Mouse (Mus musculus): ENCODE data around the gene Csad.
"Not testable (repeated sequence)": the region's sequence is repeated elsewhere in the genome, so short reads cannot be mapped to it uniquely, and the experiment has no call there.

Gene Csad

DNA sequence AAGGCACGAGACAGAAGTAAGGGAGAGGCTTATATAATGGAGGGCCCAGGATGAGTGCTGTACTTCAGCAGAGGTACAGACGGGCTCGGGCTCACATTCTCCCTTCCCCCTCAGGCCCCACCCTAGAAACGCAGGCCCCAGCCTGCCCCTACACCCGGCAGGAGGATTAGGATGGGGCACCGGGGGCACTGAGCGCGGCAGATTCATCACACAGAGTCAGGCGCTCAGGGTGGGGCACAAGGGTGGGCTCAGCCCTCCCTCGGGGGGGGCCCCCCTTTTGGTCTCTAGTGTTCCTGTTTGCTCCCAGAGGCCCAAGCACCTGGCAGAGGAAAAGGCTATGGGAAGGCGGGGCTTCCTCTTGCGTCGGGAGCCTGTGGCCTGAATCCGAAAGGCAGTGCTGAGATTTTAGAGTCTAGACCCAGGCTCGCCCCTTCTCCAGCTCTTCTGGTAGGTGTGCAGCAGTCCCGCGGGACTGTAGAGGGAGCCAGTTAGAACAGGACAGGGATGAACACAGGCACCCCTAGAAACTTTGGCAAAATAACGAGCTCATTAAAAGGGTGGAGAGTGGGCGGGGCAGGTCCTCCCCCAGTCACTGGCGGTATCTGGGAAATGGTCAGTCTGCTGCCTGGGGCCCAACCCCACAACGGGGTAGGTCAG is 31.0 kb upstream of the Csad start:
- DNase-seq (ENCODE audit: low spot score in 2 of 2) = no peak

GRCm38 (mm10) chr15:102233896-102234295 is 29.4 kb upstream of the Csad start:
- DNase-seq (ENCODE audit: low spot score in 2 of 2) = peak in 1 of 2 experiments; percentile 53

GRCm38 (mm10) chr15:102232764-102233163 is 28.2 kb upstream of the Csad start:
- no peak for DNase-seq (ENCODE audit: low spot score in 2 of 2)

DNA sequence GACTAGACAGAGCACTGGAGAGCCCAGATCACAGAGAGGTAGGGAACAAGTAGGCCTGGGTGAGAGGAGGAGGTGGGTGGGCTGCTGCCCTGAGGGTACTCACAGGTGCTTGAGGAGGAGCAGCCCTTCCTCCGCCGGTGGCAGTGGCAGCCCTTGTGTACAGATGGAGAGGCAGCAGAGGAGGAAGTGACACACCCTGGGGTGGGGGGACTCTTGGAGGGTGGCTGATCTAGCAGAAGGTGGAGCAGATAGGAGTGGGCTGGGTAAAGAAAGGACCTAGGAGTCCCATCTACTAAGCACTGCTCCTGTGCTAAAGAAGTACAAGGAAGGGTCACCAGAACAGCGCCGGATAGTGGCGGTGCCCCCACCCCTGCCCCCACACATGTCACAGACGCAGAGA is 27.2 kb upstream of the Csad start, which contains the start of gene Itgb7:
Gene Itgb7, minus strand, starts transcription at position 197 of the 400 bp plus-strand sequence.
- DNase-seq (ENCODE audit: low spot score in 2 of 2) = peak; percentile 46 to 56

DNA sequence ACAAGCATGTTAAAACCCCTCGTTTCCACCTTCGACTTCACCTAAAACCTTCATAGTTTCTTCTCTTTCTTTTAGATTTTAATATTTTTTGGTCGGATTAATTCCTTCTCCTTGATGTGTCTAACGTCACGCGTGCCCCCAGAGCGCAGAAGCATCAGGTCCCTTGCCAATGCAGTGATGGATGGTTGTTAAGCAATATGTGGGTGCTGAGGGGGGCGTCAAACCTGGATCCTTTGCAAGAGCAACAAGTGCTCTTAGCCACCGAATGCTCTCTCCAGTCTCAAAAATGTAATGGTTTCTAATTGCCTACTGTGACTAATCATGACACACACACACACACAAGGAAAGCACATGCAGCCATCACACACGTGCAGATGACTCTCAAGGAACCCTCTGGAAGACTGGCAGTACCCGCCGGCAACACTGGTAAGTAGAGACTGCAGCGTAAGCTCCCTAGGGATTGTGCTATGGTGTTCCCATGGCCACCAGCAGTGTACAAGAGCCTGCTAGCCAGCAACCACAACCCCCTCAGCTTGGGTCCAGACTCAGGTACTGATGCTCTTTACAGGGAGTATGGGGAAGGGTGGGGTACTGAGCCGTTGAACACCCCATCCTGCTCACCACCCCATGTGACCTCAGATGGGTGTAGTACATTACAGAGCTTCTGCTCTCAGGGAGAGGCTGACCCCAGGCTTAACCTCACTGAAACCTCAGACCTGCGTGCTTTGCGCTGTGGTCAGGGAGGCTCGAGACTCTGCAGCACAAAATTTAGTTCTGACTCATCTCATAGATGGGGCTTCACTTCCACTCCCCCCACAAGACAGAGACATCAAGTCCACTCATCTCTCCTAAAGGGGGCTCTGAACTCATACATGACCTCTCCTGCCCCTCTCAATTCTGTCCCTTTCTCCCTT is 26.1 kb upstream of the Csad start:
- DNase-seq (ENCODE audit: low spot score in 2 of 2) = peak; percentile 71 to 85

GRCm38 (mm10) chr15:102225619-102226018 is 21.1 kb upstream of the Csad start:
- DNase-seq (ENCODE audit: low spot score in 2 of 2) = not testable (repeated sequence)

DNA sequence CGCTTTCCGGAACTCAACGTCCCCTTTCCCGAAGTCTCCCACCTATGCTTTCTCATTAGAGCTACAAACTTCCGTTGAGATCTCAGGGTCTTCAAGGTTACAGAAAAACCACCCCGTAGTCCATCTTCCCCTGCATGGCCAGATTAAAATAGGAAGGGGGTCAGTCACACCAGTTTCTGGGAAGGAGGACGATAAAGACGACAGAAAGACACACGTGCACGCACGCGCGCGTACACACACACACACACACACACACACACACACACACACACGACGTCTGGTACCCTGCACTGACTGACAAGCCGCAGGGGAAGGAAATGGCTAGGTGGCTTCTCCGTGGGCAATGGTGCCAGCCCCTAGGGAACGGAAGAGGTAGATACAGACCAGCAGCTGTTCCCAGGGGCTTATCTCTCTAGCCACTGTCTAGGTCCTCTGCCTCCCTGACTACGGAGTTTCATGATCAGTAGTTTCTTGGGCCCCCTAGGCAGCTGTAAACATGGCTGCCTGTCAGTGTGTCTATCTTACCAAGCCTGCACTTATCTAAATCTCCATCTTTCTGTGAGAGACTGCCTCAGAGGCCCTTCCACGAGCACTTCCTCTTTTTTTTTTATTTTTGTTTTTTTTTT is 20.6 kb upstream of the Csad start:
- DNase-seq (ENCODE audit: low spot score in 2 of 2) = peak; percentile 79 to 85

GRCm38 (mm10) chr15:102224186-102224991 is 19.9 kb upstream of the Csad start:
- DNase-seq (ENCODE audit: low spot score in 2 of 2) = peak; percentile 64 to 83

DNA sequence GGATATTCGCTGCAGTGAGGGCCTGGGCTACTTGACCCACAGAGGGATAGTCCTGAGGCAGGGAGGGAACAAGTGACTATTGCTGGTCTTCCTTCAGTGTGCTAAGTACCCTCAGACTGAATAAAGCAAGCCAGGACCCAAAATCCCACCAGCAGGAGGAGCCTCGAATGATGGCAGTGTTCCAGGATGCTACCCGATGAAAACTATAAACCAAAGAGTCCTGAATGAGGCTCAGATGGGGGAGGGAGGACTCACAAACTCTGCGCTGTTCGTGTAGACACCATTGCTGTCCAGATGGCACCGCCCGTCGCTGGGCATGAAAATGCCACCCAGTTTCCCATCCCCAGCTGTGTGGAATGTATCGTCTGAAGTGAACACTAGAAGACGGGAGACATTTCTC is 17.9 kb upstream of the Csad start:
- no peak for DNase-seq (ENCODE audit: low spot score in 2 of 2)

GRCm38 (mm10) chr15:102217325-102217724 is 12.8 kb upstream of the Csad start:
- no peak for DNase-seq (ENCODE audit: low spot score in 2 of 2)

DNA sequence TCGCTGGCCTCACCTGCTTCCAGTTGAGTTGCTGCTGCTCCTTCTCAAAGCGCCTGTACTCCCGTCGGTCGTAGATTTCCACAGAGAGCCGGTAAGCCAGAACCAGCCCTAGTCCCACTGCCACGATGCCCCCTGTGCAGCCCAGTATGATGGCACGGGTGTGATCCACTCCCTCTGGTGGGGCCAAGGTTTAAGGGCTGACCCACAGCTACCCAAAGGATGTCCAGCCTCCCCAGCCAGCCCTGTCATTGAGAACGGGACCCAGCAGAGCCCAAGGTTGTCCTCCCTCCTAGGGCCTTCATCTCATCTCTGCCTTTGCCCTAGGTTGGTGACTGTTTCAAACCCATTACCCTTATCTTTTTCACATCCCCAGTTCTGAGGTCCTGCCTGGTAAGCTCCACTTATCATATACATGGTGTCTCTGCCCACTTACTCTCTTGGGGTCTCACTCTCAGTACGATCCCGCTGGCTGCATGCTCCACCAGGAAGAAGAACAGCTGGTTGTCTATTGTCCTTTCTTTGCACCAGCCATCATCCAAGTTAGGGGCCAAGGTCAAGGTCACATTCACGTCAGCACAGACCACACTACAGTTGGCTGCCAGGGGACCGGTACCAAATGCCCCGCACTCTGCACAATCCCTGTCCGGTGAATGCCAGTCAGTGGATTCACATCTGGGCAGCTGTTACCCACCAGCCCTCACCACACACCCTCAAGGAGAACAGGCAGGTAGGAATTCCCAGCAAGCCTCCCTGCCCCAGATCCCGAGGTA is 12.1 kb upstream of the Csad start:
- DNase-seq (ENCODE audit: low spot score in 2 of 2) = no peak

GRCm38 (mm10) chr15:102215624-102216023 is 11.1 kb upstream of the Csad start:
- no peak for DNase-seq (ENCODE audit: low spot score in 2 of 2)

- no peak for DNase-seq (ENCODE audit: low spot score in 2 of 2)
Observed at GRCm38 (mm10) chr15:102214132-102214531, 9.6 kb upstream of the Csad start.

GRCm38 (mm10) chr15:102211895-102212294 is 7.4 kb upstream of the Csad start:
- DNase-seq (ENCODE audit: low spot score in 2 of 2) = no peak

DNA sequence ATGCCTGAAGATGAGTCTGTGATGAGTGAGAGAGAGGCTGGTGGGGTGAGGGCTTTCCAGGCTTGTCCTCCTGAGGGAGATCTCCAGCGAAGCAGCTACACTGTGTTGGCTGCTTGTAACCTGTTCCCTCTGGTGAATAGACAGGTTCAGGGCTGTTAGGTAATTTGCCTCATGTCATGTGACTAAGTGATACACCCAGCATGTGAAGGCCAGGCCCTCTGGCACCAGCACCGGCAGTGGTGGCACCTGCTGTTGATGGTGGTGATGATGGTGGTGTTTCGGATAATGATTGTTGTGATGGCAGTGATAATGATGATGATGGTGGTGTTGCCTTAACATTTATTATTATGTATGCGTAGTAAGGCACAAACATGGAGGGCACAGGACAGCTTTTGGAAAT is 6.3 kb upstream of the Csad start:
- DNase-seq (ENCODE audit: low spot score in 2 of 2) = no peak

GRCm38 (mm10) chr15:102209114-102209513 is 4.6 kb upstream of the Csad start:
- DNase-seq (ENCODE audit: low spot score in 2 of 2) = no peak

DNA sequence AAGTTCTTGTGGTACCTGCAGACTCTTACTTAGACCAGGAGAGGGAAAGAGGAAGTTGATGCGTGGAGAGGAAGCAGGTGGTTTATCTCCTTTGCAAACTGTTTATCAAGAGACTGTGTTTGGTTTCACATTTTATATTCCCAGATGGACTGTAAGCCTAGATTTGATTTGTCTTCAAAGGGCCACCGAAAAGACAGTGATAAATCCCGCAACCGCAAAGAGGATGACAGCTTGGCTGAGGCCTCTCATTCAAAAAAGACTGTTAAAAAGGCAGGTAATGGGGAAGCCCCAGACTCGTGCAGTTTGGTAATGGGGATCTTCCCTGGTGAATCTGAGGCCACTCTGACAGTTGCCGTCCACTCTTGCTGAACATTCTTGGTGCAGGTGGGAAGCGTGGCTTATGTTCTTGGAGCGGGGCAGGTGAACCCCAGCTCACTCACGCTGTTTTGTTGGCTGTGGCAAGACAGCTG is 3.6 kb upstream of the Csad start:
- peak; percentile 28 to 45 for DNase-seq (ENCODE audit: low spot score in 2 of 2)

- DNase-seq (ENCODE audit: low spot score in 2 of 2) = no peak
Observed at GRCm38 (mm10) chr15:102207351-102207750, 2.8 kb upstream of the Csad start.

GRCm38 (mm10) chr15:102205779-102206178 is 1.3 kb upstream of the Csad start:
- no peak for DNase-seq (ENCODE audit: low spot score in 2 of 2)

GRCm38 (mm10) chr15:102203835-102204381 is 616 bp downstream of the Csad start:
- DNase-seq (ENCODE audit: low spot score in 2 of 2) = peak; percentile 34 to 55
